Mouse (Mus musculus): ENCODE data around the gene Etv1. TPM values are rescaled to one million over a fixed set of nuclear protein-coding genes. Genes with fewer than 3 reads are reported as not detected.

Etv1 gene
- total RNA-seq, 2 experiments from 2014 or later, result not detected

- ATAC-seq (replicated peaks; ENCODE audit: poor library complexity), result no peak
These were observed 127.6 kb downstream of the Etv1 start for GRCm38 (mm10) chr12:38906812-38907211.

- no peak for ATAC-seq (replicated peaks; ENCODE audit: poor library complexity)
These were observed 129.8 kb downstream of the Etv1 start for GRCm38 (mm10) chr12:38908947-38909346.
